Mouse (Mus musculus) neural tube, embryonic 14.5 days (tissue): ENCODE data around the gene Lbp. TPM values are rescaled to one million over a fixed set of nuclear protein-coding genes. Genes with fewer than 3 reads are reported as not detected.

Experiments
- ATAC-seq: fragments of 200-750 bp; cut with Nextera tagmentation; 2 replicates; pipeline ENCODE4 v1.8.0; 2017; ENCODE audit warnings: low read depth, mild to moderate bottlenecking, moderate TSS enrichment, moderate library complexity
- H3K27ac ChIP-seq: fragments of 300-500 bp; sonication (generic); 2 replicates; pipeline ENCODE4 v1.5.1; 2014; ENCODE audit warnings: low read depth, mild to moderate bottlenecking, control low read depth, low read length, moderate library complexity, mixed read lengths
- H3K27me3 ChIP-seq: fragments of 300-500 bp; sonication (generic); 2 replicates; pipeline ENCODE4 v1.6.1; 2014; ENCODE audit warnings: low read length; ENCODE audit not compliant: control insufficient read depth, insufficient read depth
- H3K36me3 ChIP-seq: fragments of 300-500 bp; sonication (generic); 2 replicates; pipeline ENCODE4 v1.6.1; 2014; ENCODE audit warnings: low read length, mixed read lengths; ENCODE audit not compliant: control insufficient read depth, insufficient read depth
- H3K4me1 ChIP-seq: fragments of 300-500 bp; sonication (generic); 2 replicates; pipeline ENCODE4 v1.6.1; 2014; ENCODE audit warnings: low read length; ENCODE audit not compliant: control insufficient read depth, insufficient read depth
- H3K4me2 ChIP-seq: fragments of 300-500 bp; sonication (generic); 2 replicates; pipeline ENCODE4 v1.6.1; 2014; ENCODE audit warnings: mild to moderate bottlenecking, low read depth, low read length, control low read depth
- H3K4me3 ChIP-seq: fragments of 300-500 bp; sonication (generic); 2 replicates; pipeline ENCODE4 v1.5.1; 2014; ENCODE audit warnings: low read depth, low read length, control low read depth, mixed read lengths
- H3K9ac ChIP-seq: fragments of 300-500 bp; sonication (generic); replicated peaks from 2 replicates; pipeline ENCODE4 v1.6.1; 2014; ENCODE audit warnings: low read depth, mild to moderate bottlenecking, control low read depth, low read length, mixed read lengths
- H3K9me3 ChIP-seq: fragments of 300-500 bp; sonication (generic); 2 replicates; pipeline ENCODE4 v1.6.1; 2016; ENCODE audit warnings: low read length; ENCODE audit not compliant: control insufficient read depth
- WGBS: fragments of 180-500 bp; shearing (Covaris S2); extraction: QIAGEN DNeasy Blood & Tissue Kit; methylation state at CpG from one replicate; pipeline ENCODE4 v1.1.7; 2014; 5-methylcytosine and 5-hydroxymethylcytosine counted together
- polyA plus RNA-seq: library from polyadenylated mRNA; unstranded; fragments of >200 nt; fragmentation: Nextera tagmentation; extraction: Ambion mirVana; gene quantifications from 2 replicates; pipeline ENCODE4 v1.2.1, GENCODE M21; 2014

Lbp gene
- polyA plus RNA-seq, 1 experiment from 2014 or later = 0.62 TPM

DNA sequence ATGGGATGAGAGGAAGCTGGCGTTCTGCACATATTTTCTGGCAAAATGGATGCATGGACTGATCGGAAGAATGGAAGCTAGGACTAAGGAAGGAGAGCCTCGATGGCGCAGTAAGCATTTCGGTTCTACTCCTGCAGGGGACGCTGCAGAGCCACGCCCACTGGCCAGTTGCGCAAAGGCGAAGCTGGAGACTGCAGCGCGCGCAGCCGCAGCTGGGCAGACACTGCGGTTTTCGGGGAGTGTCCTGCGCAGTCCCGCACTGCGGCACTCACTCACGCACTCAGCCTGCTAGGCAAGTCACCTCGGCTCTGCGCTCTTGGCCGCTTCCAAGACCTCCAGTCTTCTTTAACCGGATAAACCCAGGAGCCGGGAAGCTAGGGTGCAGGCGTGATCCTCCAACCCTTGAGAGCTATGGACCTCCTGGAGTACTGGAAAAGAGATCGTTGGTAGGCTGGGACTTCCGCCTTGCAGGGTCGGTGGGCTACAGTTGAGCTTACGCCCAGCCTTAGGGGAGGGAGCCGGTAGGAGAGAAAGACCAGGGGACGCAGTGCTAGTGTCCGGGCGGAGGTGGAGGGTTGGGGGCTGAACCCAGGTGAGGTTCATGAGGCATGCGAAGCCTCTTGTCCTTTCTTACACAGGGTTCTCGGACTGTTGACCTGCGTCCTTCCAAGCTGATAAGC is 69.3 kb downstream of the Lbp start, which contains the start of gene Snhg11:
Gene Snhg11, plus strand, starts transcription at position 196 of the 680 bp plus-strand sequence.
- ATAC-seq = peak; percentile 91
- Histone ChIP-seq H3K4me1 (peaks cover 8% of the 10 kb centered on the region), H3K9ac (peak within 1 kb of the TSS; percentile 90), H3K4me3 (peak within 1 kb of the TSS; percentile 58), H3K4me2 (peak within 1 kb of the TSS; percentile 55), H3K27ac (peak within 1 kb of the TSS; percentile 86), H3K9me3 (no peaks in the 10 kb centered on the region), H3K36me3 (peaks cover 13% of the 10 kb centered on the region; the same call in 1 of the 2 replicates), H3K27me3 (no peaks in the 10 kb centered on the region)
- under 1% methylated on average over 36 of the region's 36 CpGs for WGBS

DNA sequence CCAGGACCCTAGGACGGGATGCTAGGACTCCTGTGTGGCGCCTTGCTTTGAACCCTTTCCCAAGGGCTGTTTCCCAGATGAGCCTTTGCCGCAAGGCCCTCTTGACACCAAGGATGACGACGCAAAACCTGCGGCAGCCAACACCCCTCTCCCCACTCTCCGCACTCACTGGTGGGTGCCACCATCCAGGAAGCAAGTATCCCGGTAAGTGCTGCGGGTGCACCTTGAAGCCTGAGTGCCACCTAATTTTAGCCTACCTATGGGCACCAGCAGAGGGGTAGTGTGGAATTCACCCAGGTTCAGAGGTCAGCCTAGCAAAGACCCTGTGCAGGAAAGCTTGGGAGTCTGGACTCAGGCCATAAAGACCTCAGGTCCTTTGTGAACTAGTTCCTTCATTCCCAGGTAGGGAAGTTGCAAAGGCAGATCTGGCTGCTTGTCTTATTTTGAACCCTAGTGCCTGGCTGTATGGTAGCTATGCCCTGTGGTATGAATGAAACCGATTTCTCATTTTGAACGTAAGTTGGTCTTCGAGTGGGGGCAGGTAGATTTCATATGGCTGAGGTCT is 69.9 kb downstream of the Lbp start:
- peak; percentile 19; the same call in 1 of the 2 replicates for ATAC-seq
- Histone ChIP-seq H3K4me1 (peaks cover 8% of the 10 kb centered on the region), H3K36me3 (peaks cover 17% of the 10 kb centered on the region; the same call in 1 of the 2 replicates), H3K9ac (peak overlapping the region; percentile 90), H3K4me2 (peak overlapping the region; percentile 55), H3K27me3 (no peaks in the 10 kb centered on the region), H3K27ac (peak overlapping the region; percentile 86), H3K4me3 (peak overlapping the region; percentile 58), H3K9me3 (no peaks in the 10 kb centered on the region)
- 26% methylated on average over 12 of the region's 12 CpGs for WGBS

DNA sequence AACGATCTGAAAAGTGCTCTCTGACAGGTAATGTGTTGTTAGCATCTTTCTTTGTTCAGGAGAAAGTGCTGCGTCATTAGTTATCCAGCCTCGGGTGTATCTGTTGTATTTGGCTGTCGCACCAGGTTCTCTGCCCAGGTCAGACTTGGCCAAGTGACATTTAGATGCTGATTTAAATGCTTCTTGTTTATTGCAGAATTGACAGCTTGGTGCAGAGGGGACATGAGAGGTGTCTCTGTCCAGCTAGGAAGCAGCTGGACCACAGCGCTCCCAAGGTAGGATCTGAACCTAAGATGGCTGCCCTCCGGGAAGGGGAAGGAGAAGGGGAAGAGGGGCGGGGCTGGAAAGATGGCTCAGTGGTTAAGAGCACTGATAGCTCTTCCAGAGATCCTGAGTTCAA is 70.5 kb downstream of the Lbp start:
- no peaks in the 10 kb centered on the region for H3K27me3 ChIP-seq
- ATAC-seq = no peak
- peak overlapping the region; percentile 86; the same call in 1 of the 2 replicates for H3K27ac ChIP-seq
- peaks cover 21% of the 10 kb centered on the region; the same call in 1 of the 2 replicates for H3K36me3 ChIP-seq
- no peaks in the 10 kb centered on the region for H3K9me3 ChIP-seq
- peak overlapping the region; percentile 58 for H3K4me3 ChIP-seq
- peaks cover 8% of the 10 kb centered on the region for H3K4me1 ChIP-seq
- peak overlapping the region; percentile 90 for H3K9ac ChIP-seq
- H3K4me2 ChIP-seq = peak overlapping the region; percentile 55
- WGBS = 62% methylated on average over 7 of the region's 7 CpGs

DNA sequence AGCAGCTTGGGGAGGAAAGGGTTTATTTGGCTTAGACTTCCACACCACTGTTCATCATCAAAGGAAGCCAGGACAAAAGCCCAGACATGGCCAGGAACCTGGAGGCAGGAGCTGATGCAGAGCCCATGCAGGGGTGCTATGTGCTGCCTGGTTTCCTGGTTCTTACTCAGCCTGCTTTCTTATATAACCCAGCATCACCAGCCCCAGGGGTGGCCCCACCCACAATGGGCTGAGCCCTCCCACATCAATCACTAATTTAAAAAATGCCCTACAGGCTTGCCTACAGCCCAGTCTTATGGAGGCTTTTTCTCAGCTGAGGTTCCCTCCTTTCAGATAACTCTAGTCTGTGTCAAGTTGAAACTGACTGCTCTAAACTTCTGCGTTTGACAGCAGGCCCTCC is 71.5 kb downstream of the Lbp start:
- Histone ChIP-seq H3K27ac (no peak overlapping the region), H3K4me1 (peaks cover 8% of the 10 kb centered on the region), H3K36me3 (peaks cover 27% of the 10 kb centered on the region; the same call in 1 of the 2 replicates), H3K9ac (no peak overlapping the region), H3K4me2 (peak overlapping the region; percentile 55), H3K9me3 (no peaks in the 10 kb centered on the region), H3K27me3 (no peaks in the 10 kb centered on the region), H3K4me3 (peak overlapping the region; percentile 58)
- 86% methylated on average over 1 of the region's 1 CpGs for WGBS
- ATAC-seq = no peak

GRCm38 (mm10) chr2:158379354-158380078 is 73.2 kb downstream of the Lbp start:
- Histone ChIP-seq H3K27me3 (no peaks in the 10 kb centered on the region), H3K9ac (no peak overlapping the region), H3K27ac (no peak overlapping the region), H3K4me3 (no peak overlapping the region), H3K4me1 (peaks cover 8% of the 10 kb centered on the region), H3K4me2 (no peak overlapping the region), H3K36me3 (peaks cover 27% of the 10 kb centered on the region; the same call in 1 of the 2 replicates), H3K9me3 (no peaks in the 10 kb centered on the region)
- ATAC-seq = peak; percentile 41; the same call in 1 of the 2 replicates
- 44% methylated on average over 13 of the region's 13 CpGs for WGBS

Other genes with a start within 250 kb of the Lbp start
- 1.7 and 7.0 TPM in 2 replicates for gene Tgm2, start 160.1 kb upstream of the Lbp start, polyA plus RNA-seq
- gene D630003M21Rik, start 77.3 kb upstream of the Lbp start, polyA plus RNA-seq = 0.94 and 1.8 TPM in 2 replicates
- 0.11 TPM in 1 of 2 replicates, not detected in the other for gene Bpi, start 48.4 kb upstream of the Lbp start, polyA plus RNA-seq
- 687 and 1,092 TPM in 2 replicates for gene Snhg11, start 69.1 kb downstream of the Lbp start, polyA plus RNA-seq
- 30.5 and 39.4 TPM in 2 replicates for gene Ralgapb, start 103.4 kb downstream of the Lbp start, polyA plus RNA-seq
- not detected in 2 replicates for gene Adig, start 196.1 kb downstream of the Lbp start, polyA plus RNA-seq
- 0.91 and 1.4 TPM in 2 replicates for gene Arhgap40, start 206.3 kb downstream of the Lbp start, polyA plus RNA-seq